Mouse (Mus musculus): ENCODE data around the gene Anks6. TPM values are rescaled to one million over a fixed set of nuclear protein-coding genes. Genes with fewer than 3 reads are reported as not detected.
A peak's percentile ranks its signal among the peaks of the same experiment; 100 is the strongest.

Gene Anks6
- total RNA-seq (2014; rRNA removed) (11.1 and 13.4 TPM in 2 replicates), polyA plus RNA-seq (2015; fragmentation: Nextera tagmentation; extraction: Ambion mirVana) (3.0 and 3.2 TPM in 2 replicates)

GRCm38 (mm10) chr4:47056791-47057509 is at the start of gene Anks6:
TSS of gene Anks6 (minus strand) at chr4:47057427.
- peak within 1 kb of the TSS; percentile 71 for H3K4me2 ChIP-seq (ENCODE audit: low read depth, low read length)
- H3K4me3 ChIP-seq (ENCODE audit: low read length): peak within 1 kb of the TSS; percentile 76
- TF ChIP-seq CTCF (IDR thresholded peaks at IDR 0.05; ENCODE audit: low read depth): no peak
- H3K27ac ChIP-seq: peak within 1 kb of the TSS; percentile 86
- no peaks in the 10 kb centered on the region for H3K27me3 ChIP-seq (ENCODE audit: insufficient read depth, low read length)
- WGBS: under 1% methylated on average over 74 of the region's 86 CpGs
- DNase-seq (ENCODE audit: low spot score) (peak; percentile 94), ATAC-seq (peak; percentile 92)
- peak within 1 kb of the TSS; percentile 78 for H3K9ac ChIP-seq (replicated peaks; ENCODE audit: low read length)
- no peaks in the 10 kb centered on the region for H3K9me3 ChIP-seq (ENCODE audit: low read length)
- H3K36me3 ChIP-seq (ENCODE audit: insufficient read depth, low read length): no peaks in the 10 kb centered on the region
- peaks cover 16% of the 10 kb centered on the region; the same call in 1 of the 2 replicates for H3K4me1 ChIP-seq (ENCODE audit: insufficient read depth, low read length)

- no peak for ATAC-seq
- WGBS: 90% methylated on average over 10 of the region's 10 CpGs
- no peak for TF ChIP-seq CTCF (IDR thresholded peaks at IDR 0.05; ENCODE audit: low read depth)
Measured at GRCm38 (mm10) chr4:47103561-47103960, 46.3 kb upstream of the Anks6 start.

GRCm38 (mm10) chr4:47093647-47094046 is 36.4 kb upstream of the Anks6 start:
- ATAC-seq (no peak), DNase-seq (ENCODE audit: low spot score) (no peak)
- Histone ChIP-seq H3K27ac (no peak overlapping the region), H3K9me3 (ENCODE audit: low read length) (no peaks in the 10 kb centered on the region), H3K4me1 (ENCODE audit: insufficient read depth, low read length) (peaks cover 7% of the 10 kb centered on the region), H3K27me3 (ENCODE audit: insufficient read depth, low read length) (0 out of 2 replicates have a peak, but pooled peaks cover 8% of the 10 kb centered on the region), H3K4me3 (ENCODE audit: low read length) (no peak overlapping the region), H3K9ac (replicated peaks; ENCODE audit: low read length) (no peak overlapping the region), H3K36me3 (ENCODE audit: insufficient read depth, low read length) (no peaks in the 10 kb centered on the region), H3K4me2 (ENCODE audit: low read depth, low read length) (no peak overlapping the region)
- WGBS: 28% methylated on average over 6 of the region's 6 CpGs
- TF ChIP-seq CTCF (IDR thresholded peaks at IDR 0.05; ENCODE audit: low read depth): no peak

More at GRCm38 (mm10) chr4:47103561-47103960, 46.3 kb upstream of the Anks6 start:
- no peak overlapping the region for H3K4me2 ChIP-seq (ENCODE audit: low read depth, low read length)
- H3K9ac ChIP-seq (replicated peaks; ENCODE audit: low read length): no peak overlapping the region
- no peak overlapping the region for H3K4me3 ChIP-seq (ENCODE audit: low read length)
- no peak overlapping the region for H3K27ac ChIP-seq
- DNase-seq (ENCODE audit: low spot score): no peak
- H3K27me3 ChIP-seq (ENCODE audit: insufficient read depth, low read length): no peaks in the 10 kb centered on the region
- H3K36me3 ChIP-seq (ENCODE audit: insufficient read depth, low read length): no peaks in the 10 kb centered on the region
- H3K4me1 ChIP-seq (ENCODE audit: insufficient read depth, low read length): no peaks in the 10 kb centered on the region
- no peaks in the 10 kb centered on the region for H3K9me3 ChIP-seq (ENCODE audit: low read length)

- 28% methylated on average over 9 of the region's 9 CpGs for WGBS
- H3K9me3 ChIP-seq (ENCODE audit: low read length): no peaks in the 10 kb centered on the region
- H3K27ac ChIP-seq: no peak overlapping the region
- peak overlapping the region; percentile 99 for H3K4me2 ChIP-seq (ENCODE audit: low read depth, low read length)
- H3K27me3 ChIP-seq (ENCODE audit: insufficient read depth, low read length): 0 out of 2 replicates have a peak, but pooled peaks cover 8% of the 10 kb centered on the region
- H3K4me1 ChIP-seq (ENCODE audit: insufficient read depth, low read length): peaks cover 7% of the 10 kb centered on the region
- no peaks in the 10 kb centered on the region for H3K36me3 ChIP-seq (ENCODE audit: insufficient read depth, low read length)
- TF ChIP-seq CTCF (IDR thresholded peaks at IDR 0.05; ENCODE audit: low read depth): no peak
- ATAC-seq (no peak), DNase-seq (ENCODE audit: low spot score) (no peak)
- no peak overlapping the region for H3K4me3 ChIP-seq (ENCODE audit: low read length)
- no peak overlapping the region for H3K9ac ChIP-seq (replicated peaks; ENCODE audit: low read length)
Measured at GRCm38 (mm10) chr4:47093161-47093560, 35.9 kb upstream of the Anks6 start.

- no peak overlapping the region for H3K27ac ChIP-seq
- peaks cover 7% of the 10 kb centered on the region for H3K4me1 ChIP-seq (ENCODE audit: insufficient read depth, low read length)
- peak overlapping the region; percentile 66 for H3K4me3 ChIP-seq (ENCODE audit: low read length)
- 0 out of 2 replicates have a peak, but pooled peaks cover 8% of the 10 kb centered on the region for H3K27me3 ChIP-seq (ENCODE audit: insufficient read depth, low read length)
- peak; percentile 37 for DNase-seq (ENCODE audit: low spot score)
- no peaks in the 10 kb centered on the region for H3K9me3 ChIP-seq (ENCODE audit: low read length)
- no peaks in the 10 kb centered on the region for H3K36me3 ChIP-seq (ENCODE audit: insufficient read depth, low read length)
- peak overlapping the region; percentile 99 for H3K4me2 ChIP-seq (ENCODE audit: low read depth, low read length)
- TF ChIP-seq CTCF (IDR thresholded peaks at IDR 0.05; ENCODE audit: low read depth): no peak
- peak overlapping the region; percentile 66; the same call in 1 of the 2 replicates for H3K9ac ChIP-seq (replicated peaks; ENCODE audit: low read length)
- 2% methylated on average over 21 of the region's 21 CpGs for WGBS
- ATAC-seq: peak; percentile 71
Measured at GRCm38 (mm10) chr4:47092387-47093021, 35.3 kb upstream of the Anks6 start.

GRCm38 (mm10) chr4:47091493-47092386 is 34.5 kb upstream of the Anks6 start, which contains the start of gene Galnt12:
TSS of gene Galnt12 (plus strand) at chr4:47091909.
- no peaks in the 10 kb centered on the region for H3K36me3 ChIP-seq (ENCODE audit: insufficient read depth, low read length)
- H3K27ac ChIP-seq: no peak within 1 kb of the TSS
- DNase-seq (ENCODE audit: low spot score): peak; percentile 46
- no peak for TF ChIP-seq CTCF (IDR thresholded peaks at IDR 0.05; ENCODE audit: low read depth)
- H3K27me3 ChIP-seq (ENCODE audit: insufficient read depth, low read length): 0 out of 2 replicates have a peak, but pooled peaks cover 8% of the 10 kb centered on the region
- ATAC-seq: peak; percentile 75
- peak within 1 kb of the TSS; percentile 66 for H3K9ac ChIP-seq (replicated peaks; ENCODE audit: low read length)
- peak within 1 kb of the TSS; percentile 66 for H3K4me3 ChIP-seq (ENCODE audit: low read length)
- 1% methylated on average over 58 of the region's 74 CpGs for WGBS
- H3K4me2 ChIP-seq (ENCODE audit: low read depth, low read length): peak within 1 kb of the TSS; percentile 99
- H3K9me3 ChIP-seq (ENCODE audit: low read length): no peaks in the 10 kb centered on the region
- H3K4me1 ChIP-seq (ENCODE audit: insufficient read depth, low read length): peaks cover 7% of the 10 kb centered on the region
